Mouse (Mus musculus) lung, postnatal 0 days (tissue): ENCODE measurements around the gene Pnp2.

Source experiments
- CTCF ChIP-seq: IDR thresholded peaks from 2 replicates; pipeline ENCODE4 v1.5.1; 2016; ENCODE audit warnings: antibody characterized with exemption, mild to moderate bottlenecking
- EP300 ChIP-seq: IDR thresholded peaks from 2 replicates; pipeline ENCODE4 v1.6.1; 2016; ENCODE audit warnings: antibody characterized with exemption, mild to moderate bottlenecking, control low read depth

DNA sequence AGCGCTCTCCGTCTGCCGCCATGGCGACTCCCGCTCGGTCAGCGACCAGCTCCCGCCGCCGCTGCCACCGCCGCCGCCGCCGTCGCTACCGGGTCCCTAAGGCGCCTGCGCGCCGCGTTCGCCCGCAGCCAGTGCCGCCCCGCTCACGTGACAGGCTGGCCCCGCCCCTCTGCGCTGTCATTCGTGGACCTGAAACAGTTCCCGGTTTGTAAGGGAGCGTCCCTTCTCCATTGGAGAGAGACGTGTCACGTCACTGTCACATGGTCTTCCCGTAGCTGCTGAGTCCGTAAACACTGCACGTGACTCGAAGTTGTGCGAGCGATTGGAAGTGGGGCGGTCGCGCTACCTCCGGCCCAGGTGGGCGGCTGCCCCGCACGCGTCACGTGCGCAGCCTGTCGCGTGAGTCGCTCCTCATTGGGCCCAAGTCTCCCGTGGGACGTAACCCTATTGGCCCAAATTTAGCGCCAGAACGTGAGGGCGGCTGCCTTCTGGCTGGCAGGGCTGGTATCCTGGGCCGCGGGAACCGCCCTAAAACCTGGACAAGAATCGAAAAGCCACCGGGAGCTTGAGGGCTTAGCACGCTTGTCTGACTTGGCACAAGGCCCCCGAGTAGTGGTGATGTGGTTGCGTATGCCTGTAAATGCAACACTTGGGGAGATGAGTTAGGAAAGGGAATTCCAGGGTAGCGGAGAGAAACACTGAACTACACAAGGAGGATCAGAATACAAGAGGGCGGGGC lies 24.9 kb upstream of the Pnp2 start, which contains the start of the genes Pip4p1 and Pnp:
- TF ChIP-seq CTCF (no peak; the same call in 1 of the 2 replicates), EP300 (no peak)
